Mouse (Mus musculus) liver, embryonic 14.5 days (tissue): ENCODE measurements around the gene Pigp.

Experiments used
- CTCF ChIP-seq: IDR thresholded peaks from 2 replicates; pipeline ENCODE4 v1.5.1; 2016; ENCODE audit warnings: antibody characterized with exemption, low read depth, control low read depth
- EP300 ChIP-seq: IDR thresholded peaks from 2 replicates; pipeline ENCODE4 v1.6.1; 2016; ENCODE audit warnings: antibody characterized with exemption, low read depth

- TF ChIP-seq EP300 (no peak), CTCF (no peak)
Measured at GRCm38 (mm10) chr16:94335656-94336055, 36.0 kb downstream of the Pigp start.
